Mouse (Mus musculus): ENCODE results near the gene Dppa1. TPM values are rescaled to one million over a fixed set of nuclear protein-coding genes. Genes with fewer than 3 reads are reported as not detected.
"Not testable (repeated sequence)": the region's sequence is repeated elsewhere in the genome, so short reads cannot be mapped to it uniquely, and the experiment has no call there.

The Dppa1 gene
- total and polyA plus RNA-seq, 2 experiments from 2014 or later = not detected

DNA sequence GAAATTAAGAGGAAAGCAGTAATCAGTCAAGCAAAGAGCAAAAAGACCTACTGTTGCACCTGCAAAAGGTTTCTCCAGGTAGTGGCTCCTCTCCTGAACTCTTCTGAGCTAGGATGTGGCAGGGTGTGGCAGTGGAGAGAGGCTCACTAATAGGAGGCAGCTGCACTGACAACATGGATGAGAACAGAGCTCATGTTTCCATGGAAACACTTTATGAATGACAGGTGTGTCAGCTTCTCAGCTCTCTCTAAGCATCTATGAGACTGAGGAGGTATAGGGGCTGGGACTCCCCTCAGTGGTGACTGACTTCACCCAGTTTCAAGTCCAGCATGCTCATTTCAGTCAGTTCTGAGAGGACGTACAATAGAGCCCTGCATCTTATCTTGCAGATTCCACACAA is 15.8 kb upstream of the Dppa1 start:
- Histone ChIP-seq H3K9me3 (ENCODE audit: low read length) (no peaks in the 10 kb centered on the region), H3K27me3 (ENCODE audit: insufficient read depth, low read length) (no peaks in the 10 kb centered on the region), H3K4me2 (ENCODE audit: low read depth) (no peak overlapping the region), H3K27ac (ENCODE audit: low read depth, low read length) (no peak overlapping the region), H3K36me3 (ENCODE audit: insufficient read depth) (no peaks in the 10 kb centered on the region), H3K4me1 (ENCODE audit: insufficient read depth) (no peaks in the 10 kb centered on the region), H3K4me3 (ENCODE audit: low read depth, low read length) (no peak overlapping the region), H3K9ac (no peak overlapping the region)
- peak; percentile 74 for ATAC-seq
- TF ChIP-seq CTCF (IDR thresholded peaks at IDR 0.05; ENCODE audit: low read depth) = no peak
- WGBS = 72% methylated on average over 1 of the region's 1 CpGs
- DNase-seq = peak; percentile 29

DNA sequence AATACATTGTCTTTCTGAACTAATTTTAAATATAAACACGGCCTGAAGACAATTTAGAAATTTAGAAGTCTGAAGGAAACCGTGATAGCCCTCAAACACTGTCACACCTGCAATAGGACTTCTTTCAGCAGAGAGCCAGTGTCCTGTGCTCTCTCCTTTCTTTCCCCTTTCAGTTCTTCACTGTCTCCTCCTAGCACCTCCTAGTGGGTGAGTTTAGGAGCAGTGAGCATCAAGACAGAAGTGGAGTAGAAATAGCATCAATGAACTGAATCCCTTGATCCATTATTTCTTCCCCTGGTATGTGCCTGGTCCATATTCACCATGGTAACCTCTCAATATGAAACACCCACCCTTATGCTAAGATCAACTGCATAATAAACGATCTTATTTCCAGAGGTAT is 7.5 kb upstream of the Dppa1 start:
- ATAC-seq = no peak
- whole genome bisulfite sequencing = 84% methylated on average over 3 of the region's 3 CpGs

DNA sequence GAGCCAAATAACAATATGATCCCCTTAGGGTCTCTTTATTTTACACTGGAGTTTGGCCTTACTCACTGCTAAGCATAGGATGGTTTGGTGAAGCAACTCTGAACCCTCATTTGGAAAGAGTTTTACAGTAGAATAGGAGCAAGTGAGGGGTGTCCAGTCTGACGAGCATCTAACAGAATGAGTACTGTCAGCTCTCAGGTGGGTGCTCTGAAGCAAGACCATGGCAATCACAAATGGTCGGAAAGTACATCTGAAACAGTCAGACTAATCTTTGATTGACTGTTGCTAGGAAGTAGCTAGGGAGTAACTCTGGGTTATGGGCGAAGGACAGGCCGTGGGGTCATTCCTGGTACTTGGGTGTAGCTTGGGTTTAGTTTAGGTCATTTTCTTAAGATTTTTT is 6.5 kb upstream of the Dppa1 start:
- H3K27me3 ChIP-seq (ENCODE audit: insufficient read depth, low read length); DNase-seq; H3K4me1 ChIP-seq (ENCODE audit: insufficient read depth); H3K9ac ChIP-seq; H3K9me3 ChIP-seq (ENCODE audit: low read length); H3K27ac ChIP-seq (ENCODE audit: low read depth, low read length); H3K4me3 ChIP-seq (ENCODE audit: low read depth, low read length); ATAC-seq; H3K36me3 ChIP-seq (ENCODE audit: insufficient read depth); H3K4me2 ChIP-seq (ENCODE audit: low read depth): not testable (repeated sequence)
- WGBS = 83% methylated on average over 4 of the region's 4 CpGs

More for the DNA sequence above, 7.5 kb upstream of the Dppa1 start:
- Histone ChIP-seq H3K4me2 (ENCODE audit: low read depth) (no peak overlapping the region), H3K9ac (no peak overlapping the region), H3K27me3 (ENCODE audit: insufficient read depth, low read length) (no peaks in the 10 kb centered on the region), H3K4me3 (ENCODE audit: low read depth, low read length) (no peak overlapping the region), H3K4me1 (ENCODE audit: insufficient read depth) (no peaks in the 10 kb centered on the region), H3K9me3 (ENCODE audit: low read length) (no peaks in the 10 kb centered on the region), H3K36me3 (ENCODE audit: insufficient read depth) (no peaks in the 10 kb centered on the region), H3K27ac (ENCODE audit: low read depth, low read length) (no peak overlapping the region)
- TF ChIP-seq CTCF (IDR thresholded peaks at IDR 0.05; ENCODE audit: low read depth) = no peak
- DNase-seq = no peak

DNA sequence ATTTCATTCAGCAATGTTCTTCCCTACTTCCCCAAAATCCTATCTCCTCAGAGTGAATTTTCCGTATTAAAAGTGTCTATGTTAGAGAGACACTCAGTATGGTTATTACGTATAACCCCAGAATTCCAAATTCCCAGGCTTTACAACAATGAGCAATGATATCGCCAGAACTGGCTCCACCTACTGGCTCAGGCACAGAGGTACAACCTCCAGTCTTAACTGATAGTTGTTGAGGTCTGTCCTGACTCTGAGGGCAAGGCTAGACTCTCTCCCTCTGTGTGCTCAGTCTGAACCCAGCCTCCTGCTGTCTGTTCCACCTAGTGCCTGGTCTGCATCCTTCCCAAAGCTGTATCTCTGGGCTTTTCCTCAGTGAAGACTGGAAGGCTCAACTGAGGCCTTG is 2.6 kb upstream of the Dppa1 start:
- Histone ChIP-seq H3K9ac (no peak overlapping the region), H3K9me3 (ENCODE audit: low read length) (no peaks in the 10 kb centered on the region), H3K27me3 (ENCODE audit: insufficient read depth, low read length) (no peaks in the 10 kb centered on the region), H3K4me1 (ENCODE audit: insufficient read depth) (no peaks in the 10 kb centered on the region), H3K4me3 (ENCODE audit: low read depth, low read length) (no peak overlapping the region), H3K4me2 (ENCODE audit: low read depth) (no peak overlapping the region), H3K36me3 (ENCODE audit: insufficient read depth) (no peaks in the 10 kb centered on the region), H3K27ac (ENCODE audit: low read depth, low read length) (no peak overlapping the region)
- peak; percentile 74 for TF ChIP-seq CTCF (IDR thresholded peaks at IDR 0.05; ENCODE audit: low read depth)
- WGBS = 28% methylated on average over 3 of the region's 3 CpGs
- peak; percentile 88 for ATAC-seq
- DNase-seq = peak; percentile 64

DNA sequence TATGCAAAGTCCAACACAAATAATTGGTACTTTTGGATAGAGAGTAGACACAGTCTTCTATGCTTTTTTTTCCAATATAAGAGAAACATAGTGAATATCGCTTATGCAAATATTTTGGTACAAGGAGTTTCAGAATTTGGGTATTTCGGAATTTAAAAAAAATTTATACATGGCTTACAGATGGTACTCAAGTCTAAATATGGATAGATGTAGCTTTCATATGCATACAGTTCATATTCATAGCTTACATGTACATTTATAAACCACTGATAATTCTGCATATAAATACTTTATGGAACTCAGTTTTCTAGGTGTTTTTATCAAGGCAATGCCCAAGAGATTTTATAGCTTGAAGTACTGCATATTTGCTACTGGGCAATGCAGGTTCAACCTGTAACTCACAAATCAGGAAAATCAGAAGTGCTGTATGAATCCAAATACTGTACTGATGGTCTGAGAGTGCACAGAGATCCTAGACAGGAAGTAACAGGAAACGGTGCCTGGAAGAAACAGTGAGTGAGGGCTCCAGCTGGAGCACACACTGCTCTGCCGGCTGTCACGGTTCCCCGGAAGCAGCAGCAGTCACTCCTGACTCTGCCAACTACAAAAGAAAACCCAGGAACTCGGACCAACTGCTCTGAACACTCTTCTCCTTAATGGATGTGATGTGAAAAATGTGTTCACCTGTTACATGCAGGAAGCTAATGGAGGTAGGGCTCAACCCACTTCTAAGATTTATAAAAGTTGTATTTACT is 8.5 kb downstream of the Dppa1 start:
- DNase-seq (peak; percentile 61), ATAC-seq (peak; percentile 87)
- Histone ChIP-seq H3K9ac (no peak overlapping the region), H3K9me3 (ENCODE audit: low read length) (no peaks in the 10 kb centered on the region), H3K4me1 (ENCODE audit: insufficient read depth) (no peaks in the 10 kb centered on the region; the same call in 1 of the 2 replicates), H3K36me3 (ENCODE audit: insufficient read depth) (no peaks in the 10 kb centered on the region), H3K4me2 (ENCODE audit: low read depth) (no peak overlapping the region), H3K27ac (ENCODE audit: low read depth, low read length) (peak overlapping the region; percentile 69), H3K4me3 (ENCODE audit: low read depth, low read length) (no peak overlapping the region), H3K27me3 (ENCODE audit: insufficient read depth, low read length) (no peaks in the 10 kb centered on the region)
- no peak for TF ChIP-seq CTCF (IDR thresholded peaks at IDR 0.05; ENCODE audit: low read depth)
- WGBS = 57% methylated on average over 7 of the region's 7 CpGs

DNA sequence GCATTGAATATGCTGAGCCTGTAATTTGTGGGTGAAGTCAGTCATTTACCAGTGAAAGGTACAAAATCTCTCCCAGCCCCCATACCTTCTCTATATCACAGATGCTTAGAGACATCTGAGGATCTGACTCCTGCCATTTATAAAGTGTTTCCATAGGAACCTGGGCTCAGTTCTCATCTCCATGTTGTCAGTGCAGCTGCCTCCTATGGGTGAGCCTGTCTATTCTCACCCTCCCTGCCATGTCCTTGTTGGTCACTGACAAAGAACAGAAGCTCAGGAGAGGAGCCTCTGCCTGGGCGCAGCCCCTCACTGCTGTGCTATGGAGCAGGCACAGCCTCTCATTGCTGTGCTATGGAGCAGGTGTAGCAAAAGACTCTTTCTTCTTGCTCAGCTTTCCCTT is 9.1 kb downstream of the Dppa1 start:
- no peaks in the 10 kb centered on the region; the same call in 1 of the 2 replicates for H3K4me1 ChIP-seq (ENCODE audit: insufficient read depth)
- H3K4me3 ChIP-seq (ENCODE audit: low read depth, low read length) = no peak overlapping the region
- no peak overlapping the region for H3K9ac ChIP-seq
- peak; percentile 15; the same call in 1 of the 2 replicates for TF ChIP-seq CTCF (IDR thresholded peaks at IDR 0.05; ENCODE audit: low read depth)
- no peaks in the 10 kb centered on the region for H3K9me3 ChIP-seq (ENCODE audit: low read length)
- H3K36me3 ChIP-seq (ENCODE audit: insufficient read depth) = no peaks in the 10 kb centered on the region
- ATAC-seq (peak; percentile 82), DNase-seq (peak; percentile 48)
- no peaks in the 10 kb centered on the region for H3K27me3 ChIP-seq (ENCODE audit: insufficient read depth, low read length)
- no peak overlapping the region for H3K4me2 ChIP-seq (ENCODE audit: low read depth)
- H3K27ac ChIP-seq (ENCODE audit: low read depth, low read length) = peak overlapping the region; percentile 69
- 72% methylated on average over 1 of the region's 1 CpGs for WGBS

DNA sequence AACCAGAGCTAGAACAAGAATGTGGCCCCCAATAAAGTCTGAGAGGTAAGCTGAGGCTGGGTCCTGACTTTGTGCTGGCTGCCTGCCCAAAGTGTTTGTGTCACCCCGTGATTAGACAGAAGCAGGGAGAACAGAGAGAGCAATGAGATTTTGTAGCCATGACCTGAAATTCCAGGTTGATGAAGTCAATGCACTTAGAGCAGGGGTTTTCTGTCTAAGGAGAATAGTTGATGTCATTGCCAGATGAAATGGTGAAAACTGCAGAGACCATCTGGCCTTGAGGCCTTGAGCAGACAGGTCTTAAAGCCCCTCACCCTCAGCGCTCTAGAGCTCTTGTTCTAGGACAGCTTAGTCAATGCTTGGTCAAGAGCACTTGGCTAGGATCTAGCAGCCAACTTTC is 36.6 kb downstream of the Dppa1 start:
- no peak overlapping the region for H3K4me3 ChIP-seq (ENCODE audit: low read depth, low read length)
- no peaks in the 10 kb centered on the region for H3K36me3 ChIP-seq (ENCODE audit: insufficient read depth)
- DNase-seq = no peak
- ATAC-seq = no peak
- H3K27ac ChIP-seq (ENCODE audit: low read depth, low read length) = no peak overlapping the region
- no peak for TF ChIP-seq CTCF (IDR thresholded peaks at IDR 0.05; ENCODE audit: low read depth)
- H3K4me1 ChIP-seq (ENCODE audit: insufficient read depth) = no peaks in the 10 kb centered on the region
- H3K4me2 ChIP-seq (ENCODE audit: low read depth) = no peak overlapping the region
- H3K9me3 ChIP-seq (ENCODE audit: low read length) = no peaks in the 10 kb centered on the region
- WGBS = 84% methylated on average over 2 of the region's 2 CpGs
- H3K9ac ChIP-seq = no peak overlapping the region
- H3K27me3 ChIP-seq (ENCODE audit: insufficient read depth, low read length) = no peaks in the 10 kb centered on the region
